Mouse (Mus musculus) heart, postnatal 0 days (tissue): ENCODE measurements at regions not wholly inside any gene's neighbourhood (a gene's known extent, or its start where the extent isn't known, plus 50 kb on each side); places are given as distances from the start of the nearest gene placed in this dataset.

Experiments used
- ATAC-seq: fragments of 200-750 bp; cut with Nextera tagmentation; 2 replicates; pipeline ENCODE4 v1.8.0; 2017; ENCODE audit warnings: low read depth, moderate number of reproducible peaks, moderate library complexity; ENCODE audit not compliant: insufficient read depth
- DNase-seq: peaks from one replicate; pipeline ENCODE4 v3.0.0-alpha.2; 2016; ENCODE audit warnings: low spot score
- H3K27ac ChIP-seq: fragments of 300-500 bp; sonication (generic); 2 replicates; pipeline ENCODE4 v1.5.1; 2014; ENCODE audit warnings: low read depth, mild to moderate bottlenecking
- H3K27me3 ChIP-seq: fragments of 300-500 bp; sonication (generic); 2 replicates; pipeline ENCODE4 v1.6.1; 2014; ENCODE audit warnings: low read length, mixed read lengths; ENCODE audit not compliant: control insufficient read depth, insufficient read depth
- H3K36me3 ChIP-seq: fragments of 300-500 bp; sonication (generic); replicated peaks from 2 replicates; pipeline ENCODE4 v1.6.1; 2014; ENCODE audit warnings: low read length, mixed read lengths; ENCODE audit not compliant: control insufficient read depth, insufficient read depth
- H3K4me1 ChIP-seq: fragments of 300-500 bp; sonication (generic); 2 replicates; pipeline ENCODE4 v1.6.1; 2014; ENCODE audit warnings: antibody characterized with exemption; ENCODE audit not compliant: control insufficient read depth, insufficient read depth
- H3K4me2 ChIP-seq: fragments of 300-500 bp; sonication (generic); 2 replicates; pipeline ENCODE4 v1.6.1; 2014; ENCODE audit warnings: low read depth, mild to moderate bottlenecking, low read length, moderate library complexity
- H3K4me3 ChIP-seq: fragments of 300-500 bp; sonication (generic); 2 replicates; pipeline ENCODE4 v1.5.1; 2014; ENCODE audit warnings: low read depth, low read length
- H3K9ac ChIP-seq: fragments of 300-500 bp; sonication (generic); replicated peaks from 2 replicates; pipeline ENCODE4 v1.6.1; 2014; ENCODE audit warnings: low read depth, low read length, mixed read lengths
- H3K9me3 ChIP-seq: fragments of 300-500 bp; sonication (generic); replicated peaks from 2 replicates; pipeline ENCODE4 v1.6.1; 2016; ENCODE audit warnings: low read length; ENCODE audit not compliant: control insufficient read depth
- CTCF ChIP-seq: IDR thresholded peaks from 2 replicates; pipeline ENCODE4 v1.5.1; 2016; ENCODE audit warnings: antibody characterized with exemption, control low read depth, low read depth
- EP300 ChIP-seq: IDR thresholded peaks from 2 replicates; pipeline ENCODE4 v1.6.1; 2016; ENCODE audit warnings: antibody characterized with exemption, low read depth
- WGBS: fragments of 180-500 bp; shearing (Covaris S2); extraction: QIAGEN DNeasy Blood & Tissue Kit; methylation state at CpG from one replicate; pipeline ENCODE4 v1.1.7; 2014; 5-methylcytosine and 5-hydroxymethylcytosine counted together

- ATAC-seq = no peak
- no peak overlapping the region for H3K27ac ChIP-seq
Measured at GRCm38 (mm10) chr9:32016286-32016685, 99.7 kb upstream of the Arhgap32 start.

GRCm38 (mm10) chr9:32018020-32018419, 97.9 kb upstream of the Arhgap32 start:
- Histone ChIP-seq H3K9me3 (0 out of 2 replicates have a peak, but pooled peaks cover 4% of the 10 kb centered on the region), H3K4me1 (peaks cover 29% of the 10 kb centered on the region), H3K9ac (no peak overlapping the region), H3K4me3 (no peak overlapping the region), H3K4me2 (no peak overlapping the region), H3K27me3 (no peaks in the 10 kb centered on the region), H3K27ac (peak overlapping the region; percentile 43), H3K36me3 (no peaks in the 10 kb centered on the region)
- peak; percentile 60 for DNase-seq
- TF ChIP-seq EP300 (no peak), CTCF (no peak)
- ATAC-seq = peak; percentile 49

More at GRCm38 (mm10) chr9:32016286-32016685, 99.7 kb upstream of the Arhgap32 start:
- no peak overlapping the region for H3K4me2 ChIP-seq
- H3K9me3 ChIP-seq = 0 out of 2 replicates have a peak, but pooled peaks cover 4% of the 10 kb centered on the region
- no peak overlapping the region for H3K9ac ChIP-seq
- WGBS = 45% methylated on average over 4 of the region's 4 CpGs
- H3K27me3 ChIP-seq = no peaks in the 10 kb centered on the region
- no peak for DNase-seq
- no peaks in the 10 kb centered on the region for H3K36me3 ChIP-seq
- peaks cover 23% of the 10 kb centered on the region for H3K4me1 ChIP-seq
- no peak overlapping the region for H3K4me3 ChIP-seq
- no peak for TF ChIP-seq CTCF
- no peak for TF ChIP-seq EP300

DNA sequence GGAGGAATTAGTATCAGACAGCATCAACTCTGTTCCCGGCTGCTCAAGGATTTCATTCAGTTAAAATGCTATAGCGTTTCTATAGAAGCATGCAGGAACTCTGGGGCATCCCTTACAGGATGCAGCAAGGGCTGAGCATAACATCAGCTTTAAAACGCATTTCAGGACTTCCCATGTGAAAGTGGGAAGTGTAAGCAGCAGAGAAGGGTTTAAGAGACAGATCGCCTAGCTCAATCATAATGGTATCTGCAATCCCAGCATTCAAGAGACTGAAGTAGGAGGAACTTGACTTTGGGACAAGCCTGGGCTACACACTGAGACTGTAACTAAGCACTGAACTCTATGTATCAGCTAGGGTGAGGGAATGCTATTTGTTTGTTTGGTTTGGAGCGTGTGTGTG, 96.2 kb upstream of the Arhgap32 start:
- H3K4me1 ChIP-seq = peaks cover 29% of the 10 kb centered on the region
- no peak overlapping the region for H3K9ac ChIP-seq
- ATAC-seq = no peak
- no peak for TF ChIP-seq CTCF
- TF ChIP-seq EP300 = no peak
- no peaks in the 10 kb centered on the region for H3K36me3 ChIP-seq
- no peaks in the 10 kb centered on the region for H3K27me3 ChIP-seq
- H3K9me3 ChIP-seq = no peaks in the 10 kb centered on the region
- 76% methylated on average over 5 of the region's 5 CpGs for WGBS
- no peak overlapping the region for H3K27ac ChIP-seq
- H3K4me3 ChIP-seq = no peak overlapping the region
- no peak overlapping the region for H3K4me2 ChIP-seq
- no peak for DNase-seq

DNA sequence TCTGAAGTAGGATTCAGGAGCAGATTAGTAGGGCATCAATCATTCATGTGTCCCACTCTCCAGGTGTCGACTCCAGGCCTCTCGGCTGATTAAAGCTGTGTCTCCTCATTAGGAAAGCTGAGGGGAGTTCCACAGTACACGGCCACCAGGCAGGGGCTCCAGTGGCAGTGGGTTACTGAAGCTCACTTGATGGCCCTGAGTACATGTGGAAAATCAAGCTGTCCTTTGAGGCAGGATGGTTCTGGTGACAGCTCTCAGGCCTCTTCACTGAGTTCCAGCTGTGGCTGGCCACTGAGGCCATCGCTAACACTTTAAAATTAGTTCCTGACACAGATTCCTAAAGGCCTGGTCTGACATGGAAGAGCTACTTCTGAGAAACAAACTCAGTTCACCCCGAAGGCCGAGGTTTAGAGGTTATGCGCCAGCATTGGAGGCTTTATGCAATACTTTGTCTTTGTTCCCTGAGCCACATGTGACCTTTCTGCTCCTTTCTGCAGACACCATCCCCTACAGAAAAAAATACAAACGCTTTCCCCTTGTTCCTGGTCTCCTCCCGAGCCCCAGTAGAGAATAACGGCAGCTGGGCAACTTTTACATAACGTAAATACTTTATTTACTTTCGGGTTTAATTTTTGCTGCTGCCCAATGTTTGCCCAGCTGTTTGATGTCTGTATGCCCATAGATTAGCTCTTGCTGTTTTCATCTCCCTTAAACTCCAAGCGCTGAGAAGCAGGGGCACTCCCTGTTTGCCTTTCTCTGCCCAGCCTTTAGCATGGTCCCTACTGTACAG, 94.8 kb upstream of the Arhgap32 start:
- DNase-seq (peak; percentile 38), ATAC-seq (peak; percentile 44; the same call in 1 of the 2 replicates)
- 35% methylated on average over 13 of the region's 13 CpGs for WGBS
- H3K4me3 ChIP-seq = no peak overlapping the region
- no peaks in the 10 kb centered on the region for H3K27me3 ChIP-seq
- peak overlapping the region; percentile 36 for H3K27ac ChIP-seq
- H3K4me2 ChIP-seq = no peak overlapping the region
- TF ChIP-seq EP300 (no peak), CTCF (no peak)
- no peaks in the 10 kb centered on the region for H3K36me3 ChIP-seq
- peaks cover 29% of the 10 kb centered on the region for H3K4me1 ChIP-seq
- no peaks in the 10 kb centered on the region for H3K9me3 ChIP-seq
- 0 out of 2 replicates have a peak overlapping the region, but pooled peaks have one; percentile 2 for H3K9ac ChIP-seq

GRCm38 (mm10) chr9:32021755-32022154, 94.2 kb upstream of the Arhgap32 start:
- DNase-seq = no peak
- no peaks in the 10 kb centered on the region for H3K36me3 ChIP-seq
- H3K27me3 ChIP-seq = no peaks in the 10 kb centered on the region
- H3K9me3 ChIP-seq = no peaks in the 10 kb centered on the region
- WGBS = 39% methylated on average over 3 of the region's 3 CpGs
- no peak overlapping the region for H3K4me3 ChIP-seq
- peaks cover 29% of the 10 kb centered on the region for H3K4me1 ChIP-seq
- no peak overlapping the region for H3K4me2 ChIP-seq
- H3K9ac ChIP-seq = 0 out of 2 replicates have a peak overlapping the region, but pooled peaks have one; percentile 2
- peak overlapping the region; percentile 36; the same call in 1 of the 2 replicates for H3K27ac ChIP-seq
- TF ChIP-seq EP300 = no peak
- no peak for TF ChIP-seq CTCF
- ATAC-seq = no peak

GRCm38 (mm10) chr9:32022996-32023395, 92.9 kb upstream of the Arhgap32 start:
- H3K9me3 ChIP-seq = no peaks in the 10 kb centered on the region
- DNase-seq (no peak), ATAC-seq (no peak)
- no peak overlapping the region for H3K9ac ChIP-seq
- H3K4me1 ChIP-seq = peaks cover 21% of the 10 kb centered on the region
- H3K27ac ChIP-seq = no peak overlapping the region
- no peaks in the 10 kb centered on the region for H3K36me3 ChIP-seq
- no peak for TF ChIP-seq CTCF
- TF ChIP-seq EP300 = no peak
- 92% methylated on average over 10 of the region's 10 CpGs for WGBS
- H3K4me2 ChIP-seq = no peak overlapping the region
- no peak overlapping the region for H3K4me3 ChIP-seq
- H3K27me3 ChIP-seq = no peaks in the 10 kb centered on the region
